Mouse (Mus musculus) 3134 (cell line): Measurements from ENCODE around the gene Ntn4.

Experiments used
- DNase-seq: peaks from one replicate; pipeline ENCODE4 v3.0.0-alpha.2; 2011; ENCODE audit warnings: low spot score; ENCODE audit not compliant: insufficient read length; ENCODE audit errors: extremely low read depth

Ntn4 gene

GRCm38 (mm10) chr10:93640521-93640952 lies at the start of gene Ntn4:
TSS of gene Ntn4 (plus strand) at chr10:93640681.
- DNase-seq = no peak

GRCm38 (mm10) chr10:93592456-93592855 lies 48.0 kb upstream of the Ntn4 start:
- peak; percentile 54 for DNase-seq

GRCm38 (mm10) chr10:93594022-93594482 lies 46.4 kb upstream of the Ntn4 start:
- no peak for DNase-seq

- DNase-seq = no peak
Observed at GRCm38 (mm10) chr10:93595831-93596230, 44.6 kb upstream of the Ntn4 start.

- no peak for DNase-seq
Observed at GRCm38 (mm10) chr10:93596641-93597040, 43.8 kb upstream of the Ntn4 start.

- no peak for DNase-seq
Observed at GRCm38 (mm10) chr10:93602309-93602708, 38.2 kb upstream of the Ntn4 start.

- no peak for DNase-seq
Observed at GRCm38 (mm10) chr10:93603256-93603655, 37.2 kb upstream of the Ntn4 start.

GRCm38 (mm10) chr10:93606326-93606725 lies 34.2 kb upstream of the Ntn4 start:
- DNase-seq = no peak

- no peak for DNase-seq
Observed at GRCm38 (mm10) chr10:93608051-93608450, 32.4 kb upstream of the Ntn4 start.

- no peak for DNase-seq
Observed at GRCm38 (mm10) chr10:93609236-93609635, 31.2 kb upstream of the Ntn4 start.

- no peak for DNase-seq
Observed at GRCm38 (mm10) chr10:93610896-93611295, 29.6 kb upstream of the Ntn4 start.

- no peak for DNase-seq
Observed at GRCm38 (mm10) chr10:93611419-93612007, 29.0 kb upstream of the Ntn4 start.

- no peak for DNase-seq
Observed at GRCm38 (mm10) chr10:93614850-93615249, 25.6 kb upstream of the Ntn4 start.

GRCm38 (mm10) chr10:93620438-93621179 lies 19.9 kb upstream of the Ntn4 start:
- DNase-seq = peak; percentile 49

- no peak for DNase-seq
Observed at GRCm38 (mm10) chr10:93623725-93624124, 16.8 kb upstream of the Ntn4 start.

- DNase-seq = no peak
Observed at GRCm38 (mm10) chr10:93624151-93624550, 16.3 kb upstream of the Ntn4 start.

GRCm38 (mm10) chr10:93630310-93630709 lies 10.2 kb upstream of the Ntn4 start:
- no peak for DNase-seq

GRCm38 (mm10) chr10:93632086-93632485 lies 8.4 kb upstream of the Ntn4 start:
- DNase-seq = no peak

GRCm38 (mm10) chr10:93633563-93633962 lies 6.9 kb upstream of the Ntn4 start:
- DNase-seq = no peak

GRCm38 (mm10) chr10:93633971-93634370 lies 6.5 kb upstream of the Ntn4 start:
- no peak for DNase-seq

- no peak for DNase-seq
Observed at GRCm38 (mm10) chr10:93635941-93636340, 4.5 kb upstream of the Ntn4 start.
